Mouse (Mus musculus) thymus, postnatal 10 days (tissue): ENCODE data around the gene Lrrk1.

Experiments
- DNase-seq, 2 experiments: peaks; one replicate each; pipeline ENCODE4 v3.0.0; 2021; ENCODE audit warnings: low spot score in 2 of 2

Gene Lrrk1

GRCm38 (mm10) chr7:66190385-66190784 is 197.8 kb downstream of the Lrrk1 start:
- DNase-seq = peak in 1 of 2 experiments; percentile 19

- DNase-seq = no peak
These were observed 200.4 kb downstream of the Lrrk1 start for GRCm38 (mm10) chr7:66187581-66188231.

GRCm38 (mm10) chr7:66185370-66185769 is 202.8 kb downstream of the Lrrk1 start:
- no peak for DNase-seq

- DNase-seq = no peak
These were observed 204.1 kb downstream of the Lrrk1 start for GRCm38 (mm10) chr7:66184026-66184425.

- DNase-seq = no peak
These were observed 204.7 kb downstream of the Lrrk1 start for GRCm38 (mm10) chr7:66183404-66183803.

- no peak for DNase-seq
These were observed 206.0 kb downstream of the Lrrk1 start for GRCm38 (mm10) chr7:66182075-66182715.

- no peak for DNase-seq
These were observed 207.3 kb downstream of the Lrrk1 start for GRCm38 (mm10) chr7:66180711-66181365.

GRCm38 (mm10) chr7:66180260-66180659 is 207.9 kb downstream of the Lrrk1 start:
- DNase-seq = peak in 1 of 2 experiments; percentile 12

- no peak for DNase-seq
These were observed 208.4 kb downstream of the Lrrk1 start for GRCm38 (mm10) chr7:66179711-66180110.

GRCm38 (mm10) chr7:66179120-66179581 is 209.0 kb downstream of the Lrrk1 start:
- DNase-seq = no peak

GRCm38 (mm10) chr7:66178101-66178500 is 210.0 kb downstream of the Lrrk1 start:
- DNase-seq = no peak

- no peak for DNase-seq
These were observed 211.2 kb downstream of the Lrrk1 start for GRCm38 (mm10) chr7:66176929-66177328.
